Mouse (Mus musculus) neural tube, embryonic 12.5 days (tissue): ENCODE data around the gene Mrps17. TPM values are rescaled to one million over a fixed set of nuclear protein-coding genes. Genes with fewer than 3 reads are reported as not detected.

Experiments
- ATAC-seq: fragments of 200-750 bp; cut with Nextera tagmentation; 2 replicates; pipeline ENCODE4 v1.8.0; 2017; ENCODE audit warnings: low read depth, mild to moderate bottlenecking, moderate TSS enrichment, moderate library complexity; ENCODE audit not compliant: low FRiP score
- H3K27ac ChIP-seq: fragments of 300-500 bp; sonication (generic); 2 replicates; pipeline ENCODE4 v1.5.1; 2016
- H3K27me3 ChIP-seq: fragments of 300-500 bp; sonication (generic); replicated peaks from 2 replicates; pipeline ENCODE4 v1.6.1; 2016; ENCODE audit warnings: mild to moderate bottlenecking
- H3K36me3 ChIP-seq: fragments of 300-500 bp; sonication (generic); 2 replicates; pipeline ENCODE4 v1.6.1; 2016; ENCODE audit warnings: mild to moderate bottlenecking
- H3K4me1 ChIP-seq: fragments of 300-500 bp; sonication (generic); 2 replicates; pipeline ENCODE4 v1.6.1; 2016
- H3K4me2 ChIP-seq: fragments of 300-500 bp; sonication (generic); replicated peaks from 2 replicates; pipeline ENCODE4 v1.6.1; 2016; ENCODE audit warnings: mild to moderate bottlenecking
- H3K4me3 ChIP-seq: fragments of 300-500 bp; sonication (generic); 2 replicates; pipeline ENCODE4 v1.5.1; 2016
- H3K9ac ChIP-seq: fragments of 300-500 bp; sonication (generic); 2 replicates; pipeline ENCODE4 v1.6.1; 2016; ENCODE audit warnings: mild to moderate bottlenecking
- H3K9me3 ChIP-seq: fragments of 300-500 bp; sonication (generic); 2 replicates; pipeline ENCODE4 v1.6.1; 2016; ENCODE audit warnings: mild to moderate bottlenecking
- WGBS: fragments of 180-500 bp; shearing (Covaris S2); methylation state at CpG from one replicate; pipeline ENCODE4 v1.1.7; 2016; 5-methylcytosine and 5-hydroxymethylcytosine counted together
- polyA plus RNA-seq: library from polyadenylated mRNA; unstranded; fragments of >200 nt; fragmentation: Nextera tagmentation; extraction: Ambion mirVana; gene quantifications from 2 replicates; pipeline ENCODE4 v1.2.1, GENCODE M21; 2016

Mrps17 gene
- polyA plus RNA-seq, 1 experiment from 2014 or later, result 153 TPM

DNA sequence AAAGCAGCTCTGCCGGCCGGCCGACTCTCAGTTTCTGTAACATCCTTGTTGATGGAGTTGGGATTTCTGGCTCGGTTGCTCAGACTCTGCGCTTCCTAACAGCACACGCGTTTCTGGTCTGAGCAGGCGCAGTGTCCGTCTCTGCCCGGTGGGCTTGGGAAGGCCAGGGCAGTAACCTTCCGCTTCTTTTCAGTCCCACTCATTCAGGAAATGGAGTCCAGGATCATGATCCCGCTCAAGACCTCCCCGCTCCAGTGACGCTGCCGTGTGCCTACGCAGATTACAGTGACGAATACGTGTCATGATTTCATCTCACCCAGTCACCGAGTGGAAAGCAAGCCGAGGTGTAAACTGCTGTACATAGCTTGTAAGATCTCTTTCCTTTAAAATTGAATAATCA, 41.6 kb downstream of the Mrps17 start:
- 93% methylated on average over 20 of the region's 20 CpGs for WGBS
- H3K4me1 ChIP-seq, result peaks cover 8% of the 10 kb centered on the region; the same call in 1 of the 2 replicates
- H3K27me3 ChIP-seq, result no peaks in the 10 kb centered on the region
- peaks cover 25% of the 10 kb centered on the region for H3K36me3 ChIP-seq
- H3K4me2 ChIP-seq, result no peak overlapping the region
- no peak overlapping the region for H3K27ac ChIP-seq
- H3K9me3 ChIP-seq, result no peaks in the 10 kb centered on the region
- no peak for ATAC-seq
- H3K9ac ChIP-seq, result no peak overlapping the region
- no peak overlapping the region for H3K4me3 ChIP-seq

- Histone ChIP-seq H3K9me3 (no peaks in the 10 kb centered on the region), H3K27ac (no peak overlapping the region), H3K4me2 (no peak overlapping the region), H3K4me1 (peaks cover 13% of the 10 kb centered on the region; the same call in 1 of the 2 replicates), H3K27me3 (no peaks in the 10 kb centered on the region), H3K36me3 (peaks cover 19% of the 10 kb centered on the region), H3K4me3 (no peak overlapping the region), H3K9ac (no peak overlapping the region)
- WGBS, result 92% methylated on average over 13 of the region's 13 CpGs
- ATAC-seq, result no peak
Measured at GRCm38 (mm10) chr5:129759929-129760480, 44.7 kb downstream of the Mrps17 start.

- Histone ChIP-seq H3K27ac (peak overlapping the region; percentile 16; the same call in 1 of the 2 replicates), H3K4me2 (no peak overlapping the region), H3K9me3 (no peaks in the 10 kb centered on the region), H3K9ac (no peak overlapping the region), H3K4me1 (peaks cover 13% of the 10 kb centered on the region; the same call in 1 of the 2 replicates), H3K4me3 (no peak overlapping the region), H3K27me3 (no peaks in the 10 kb centered on the region), H3K36me3 (peaks cover 14% of the 10 kb centered on the region)
- ATAC-seq, result peak; percentile 85
- WGBS, result 53% methylated on average over 18 of the region's 18 CpGs
Measured at GRCm38 (mm10) chr5:129761865-129762540, 46.7 kb downstream of the Mrps17 start.

DNA sequence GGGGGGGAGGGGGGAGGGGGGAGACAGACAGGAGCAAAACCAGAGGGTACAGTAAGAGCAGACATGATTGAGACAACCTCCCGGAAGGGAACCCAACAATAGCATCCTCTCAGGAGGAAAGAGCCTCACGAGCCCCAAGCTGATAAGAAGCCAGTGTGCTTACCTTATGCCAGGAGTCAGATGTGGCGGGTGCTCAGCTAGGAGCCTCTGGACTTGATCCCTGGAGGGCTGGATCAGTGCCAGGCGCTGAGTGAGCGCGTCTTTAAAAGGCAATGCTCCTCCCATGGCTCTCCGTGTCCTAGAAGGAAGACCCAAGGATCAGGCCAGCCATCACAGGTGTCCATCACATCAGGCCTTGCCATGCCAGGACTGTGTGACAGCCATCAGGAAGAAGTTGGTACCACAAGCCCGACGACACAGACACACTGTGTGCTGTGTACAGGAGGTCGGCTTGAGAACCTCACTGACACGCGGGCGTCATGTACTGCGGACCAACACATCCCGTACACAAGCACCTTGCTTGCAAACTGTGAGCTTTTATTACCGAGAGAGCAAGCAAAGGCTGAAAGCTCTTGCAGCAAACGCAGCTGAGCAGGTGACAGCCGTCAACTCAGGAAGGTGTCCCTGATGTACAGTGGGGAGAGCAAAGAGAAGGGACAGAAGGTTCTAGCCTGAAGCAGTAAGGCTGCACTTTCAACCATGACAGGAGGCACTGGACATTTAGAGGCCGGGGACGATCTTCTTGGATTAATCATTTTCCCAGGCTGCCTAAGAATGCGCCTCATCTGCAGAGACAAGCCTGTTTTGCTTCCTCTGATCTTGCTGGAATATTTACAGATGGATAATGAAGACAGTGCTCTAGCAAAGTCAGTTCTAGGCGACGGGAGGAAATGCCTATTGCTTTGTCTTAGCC, 55.4 kb downstream of the Mrps17 start:
- no peak for ATAC-seq

More for the DNA sequence above, 55.4 kb downstream of the Mrps17 start:
- Histone ChIP-seq H3K36me3 (peaks cover 18% of the 10 kb centered on the region; the same call in 1 of the 2 replicates), H3K27me3 (no peaks in the 10 kb centered on the region), H3K4me2 (no peak overlapping the region), H3K9ac (no peak overlapping the region), H3K9me3 (no peaks in the 10 kb centered on the region), H3K4me1 (no peaks in the 10 kb centered on the region), H3K4me3 (no peak overlapping the region), H3K27ac (no peak overlapping the region)
- 89% methylated on average over 23 of the region's 23 CpGs for WGBS

Other genes starting within 250 kb of the Mrps17 start
- 70.3 and 70.8 TPM in 2 replicates for gene Sfswap, start 214.3 kb upstream of the Mrps17 start, polyA plus RNA-seq
- gene Mmp17, start 131.3 kb upstream of the Mrps17 start, polyA plus RNA-seq, result 6.7 and 6.9 TPM in 2 replicates
- 5.7 and 7.5 TPM in 2 replicates for gene Zfp11, start 45.4 kb upstream of the Mrps17 start, polyA plus RNA-seq
- gene Sept14, start 7.0 kb upstream of the Mrps17 start, polyA plus RNA-seq, result not detected in 2 replicates
- 73.0 and 77.7 TPM in 2 replicates for gene Nipsnap2, start 9.6 kb downstream of the Mrps17 start, polyA plus RNA-seq
- gene Psph, start 72.0 kb downstream of the Mrps17 start, polyA plus RNA-seq, result 32.4 and 35.3 TPM in 2 replicates
- gene Sumf2, start 131.5 kb downstream of the Mrps17 start, polyA plus RNA-seq, result 43.9 and 44.6 TPM in 2 replicates
- 806 and 883 TPM in 2 replicates for gene Chchd2, start 172.0 kb downstream of the Mrps17 start, polyA plus RNA-seq
- 10.0 and 10.8 TPM in 2 replicates for gene Zbed5, start 180.2 kb downstream of the Mrps17 start, polyA plus RNA-seq
- 0.24 and 0.38 TPM in 2 replicates for gene Phkg1, start 183.1 kb downstream of the Mrps17 start, polyA plus RNA-seq
- 4.7 and 5.0 TPM in 2 replicates for gene Nupr1l, start 193.0 kb downstream of the Mrps17 start, polyA plus RNA-seq
- 39.2 and 42.3 TPM in 2 replicates for gene Vkorc1l1, start 226.5 kb downstream of the Mrps17 start, polyA plus RNA-seq